Comparison of ENCODE assay signal across 21 mouse cellular contexts in genomic region chr11:111555615-111556014, GRCm38 (mm10).
DNase-seq lines count a peak whose midpoint lies in the region; ATAC-seq and TF ChIP-seq lines count a peak whose summit lies in the region.
"Had no signal": no experiment of that assay in that cellular context is flagged by ENCODE, and none has a peak within 500 bp of the region (broad histone marks: within the 10 kb centered on the region; RNA-seq: fewer than 3 reads in every experiment).

No protein-coding gene starts in this region.

- DNase-seq in embryonic facial prominence, embryonic 11.5 days (ENCODE audit: low spot score) = peak; percentile 36
- DNase-seq in embryonic facial prominence, embryonic 10.5 days (ENCODE audit: low spot score) = no peak
- peak; percentile 11 for DNase-seq in heart, postnatal 4 days
- DNase-seq in heart, postnatal 14 days = no peak
- DNase-seq in brain, embryonic 14.5 days (ENCODE audit: low read depth) = peak; percentile 53
- DNase-seq: adrenal gland, postnatal 10 days; B cell, adult 2 months; cerebellum, adult 11-12 months; cerebellum, adult 9-10 months; cerebellum, postnatal 25 days; gastrocnemius, adult 2 months; gastrocnemius, postnatal 25 days; kidney, adult 18-20 months had no signal

- ATAC-seq in embryonic facial prominence, embryonic 11.5 days (replicated peaks; ENCODE audit: insufficient number of reproducible peaks, low FRiP score, low TSS enrichment, low read depth) = no peak
- peak; percentile 36; the same call in 1 of the 2 replicates for ATAC-seq in intestine, embryonic 16.5 days
- ATAC-seq in intestine, embryonic 15.5 days = no peak
- no peak for ATAC-seq in CD4-positive, CD25-positive, alpha-beta regulatory T cell, adult 4 months
- ATAC-seq: inflammation-experienced regulatory T-cells, adult 6 months had no signal

- H3K9me3 ChIP-seq in embryonic facial prominence, embryonic 11.5 days (replicated peaks; ENCODE audit: control insufficient read depth, low read length) = no peaks in the 10 kb centered on the region
- no peaks in the 10 kb centered on the region for H3K9me3 ChIP-seq in embryonic facial prominence, embryonic 10.5 days
- H3K9me3 ChIP-seq in intestine, embryonic 16.5 days (ENCODE audit: control insufficient read depth, low read length) = no peaks in the 10 kb centered on the region
- no peaks in the 10 kb centered on the region for H3K9me3 ChIP-seq in intestine, embryonic 15.5 days
- H3K9me3 ChIP-seq: embryonic facial prominence, embryonic 15.5 days; forebrain, embryonic 10.5 days; heart, embryonic 13.5 days had no signal

- WGBS in embryonic facial prominence, embryonic 11.5 days = 69% methylated on average over 6 of the region's 6 CpGs
- WGBS in embryonic facial prominence, embryonic 10.5 days = 66% methylated on average over 6 of the region's 6 CpGs
- 62% methylated on average over 6 of the region's 6 CpGs for WGBS in intestine, embryonic 16.5 days
- 62% methylated on average over 6 of the region's 6 CpGs for WGBS in intestine, embryonic 15.5 days

- no peaks in the 10 kb centered on the region for H3K36me3 ChIP-seq in embryonic facial prominence, embryonic 11.5 days (replicated peaks; ENCODE audit: control insufficient read depth, insufficient read depth, low read depth, low read length)
- no peaks in the 10 kb centered on the region for H3K36me3 ChIP-seq in embryonic facial prominence, embryonic 10.5 days (replicated peaks)
- no peaks in the 10 kb centered on the region for H3K36me3 ChIP-seq in intestine, embryonic 16.5 days (ENCODE audit: control insufficient read depth, insufficient read depth, low read length)
- H3K36me3 ChIP-seq in intestine, embryonic 15.5 days = no peaks in the 10 kb centered on the region
- H3K36me3 ChIP-seq: embryonic facial prominence, embryonic 15.5 days; forebrain, embryonic 10.5 days; heart, embryonic 13.5 days had no signal

- intact Hi-C loops in heart, postnatal 14 days (cut with DNase I) = no loop called here

- no peaks in the 10 kb centered on the region for H3K4me1 ChIP-seq in embryonic facial prominence, embryonic 11.5 days (ENCODE audit: control insufficient read depth, insufficient read depth, low read length)
- H3K4me1 ChIP-seq in embryonic facial prominence, embryonic 10.5 days = peaks cover 19% of the 10 kb centered on the region
- no peaks in the 10 kb centered on the region for H3K4me1 ChIP-seq in intestine, embryonic 16.5 days (ENCODE audit: control insufficient read depth, insufficient read depth, low read length)
- H3K4me1 ChIP-seq in intestine, embryonic 15.5 days (replicated peaks) = no peaks in the 10 kb centered on the region
- H3K4me1 ChIP-seq: heart, embryonic 13.5 days had no signal

- H3K27me3 ChIP-seq in embryonic facial prominence, embryonic 11.5 days (ENCODE audit: control insufficient read depth, insufficient read depth, low read length) = no peaks in the 10 kb centered on the region
- H3K27me3 ChIP-seq in embryonic facial prominence, embryonic 10.5 days (replicated peaks; ENCODE audit: low read depth, poor library complexity, severe bottlenecking) = no peaks in the 10 kb centered on the region; the same call in 1 of the 2 replicates
- H3K27me3 ChIP-seq in intestine, embryonic 16.5 days (replicated peaks; ENCODE audit: control insufficient read depth, insufficient read depth, low read length) = no peaks in the 10 kb centered on the region
- no peaks in the 10 kb centered on the region for H3K27me3 ChIP-seq in intestine, embryonic 15.5 days (replicated peaks)
- H3K27me3 ChIP-seq: heart, embryonic 13.5 days had no signal

- H3K4me3 ChIP-seq in embryonic facial prominence, embryonic 11.5 days (ENCODE audit: low read depth, low read length) = no peak overlapping the region
- H3K4me3 ChIP-seq in embryonic facial prominence, embryonic 10.5 days = no peak overlapping the region
- H3K4me3 ChIP-seq in intestine, embryonic 16.5 days (ENCODE audit: low read length) = no peak overlapping the region
- H3K4me3 ChIP-seq in intestine, embryonic 15.5 days (replicated peaks) = no peak overlapping the region
- H3K4me3 ChIP-seq: embryonic facial prominence, embryonic 15.5 days; erythroblast, embryonic 14.5 days; forebrain, embryonic 10.5 days; gastrocnemius, adult 2 months; heart, embryonic 13.5 days had no signal

- no peak for TF ChIP-seq CTCF in brain, embryonic 14.5 days (IDR thresholded peaks at IDR 0.05; ENCODE audit: borderline replicate concordance, extremely low read depth, insufficient read depth, insufficient read length)

- H3K9ac ChIP-seq in embryonic facial prominence, embryonic 11.5 days (replicated peaks; ENCODE audit: low read length) = no peak overlapping the region
- H3K9ac ChIP-seq in intestine, embryonic 16.5 days (ENCODE audit: low read depth, low read length) = no peak overlapping the region
- H3K9ac ChIP-seq in intestine, embryonic 15.5 days = no peak overlapping the region
- H3K9ac ChIP-seq: embryonic facial prominence, embryonic 15.5 days; heart, embryonic 13.5 days had no signal

- H3K4me2 ChIP-seq in embryonic facial prominence, embryonic 11.5 days (ENCODE audit: low read depth, low read length) = no peak overlapping the region
- H3K4me2 ChIP-seq in intestine, embryonic 16.5 days (ENCODE audit: low read depth, low read length) = no peak overlapping the region
- H3K4me2 ChIP-seq in intestine, embryonic 15.5 days (replicated peaks) = no peak overlapping the region
- H3K4me2 ChIP-seq: embryonic facial prominence, embryonic 15.5 days; heart, embryonic 13.5 days had no signal

- no peak for TF ChIP-seq POLR2A in brain, embryonic 14.5 days (IDR thresholded peaks at IDR 0.05; ENCODE audit: borderline replicate concordance, extremely low read depth, insufficient read depth, insufficient read length, poor library complexity, severe bottlenecking)

- H3K27ac ChIP-seq in embryonic facial prominence, embryonic 11.5 days (replicated peaks; ENCODE audit: low read depth, low read length) = no peak overlapping the region
- H3K27ac ChIP-seq in embryonic facial prominence, embryonic 10.5 days (replicated peaks) = no peak overlapping the region
- no peak overlapping the region for H3K27ac ChIP-seq in intestine, embryonic 16.5 days (ENCODE audit: low read length)
- H3K27ac ChIP-seq in intestine, embryonic 15.5 days = no peak overlapping the region
- H3K27ac ChIP-seq: embryonic facial prominence, embryonic 15.5 days; forebrain, embryonic 10.5 days; gastrocnemius, adult 2 months; heart, embryonic 13.5 days had no signal

Comparison
In these comparisons a context has a peak if more than half of its experiments do, and no peak if none do; other contexts are left out.
1. DNase-seq: peak in embryonic facial prominence, embryonic 11.5 days (single experiment), heart, postnatal 4 days (single experiment) and brain, embryonic 14.5 days (single experiment); none in embryonic facial prominence, embryonic 10.5 days (single experiment) and heart, postnatal 14 days (0 of 2).